Mouse (Mus musculus) CH12.LX (cell line): ENCODE measurements around the gene Ctdspl. TPM values are rescaled to one million over a fixed set of nuclear protein-coding genes. Genes with fewer than 3 reads are reported as not detected.

Source experiments
- DNase-seq: peaks from one replicate; pipeline ENCODE4 v3.0.0-alpha.2; 2013; ENCODE audit errors: extremely low read depth
- H3K27ac ChIP-seq: 2 replicates; pipeline ENCODE4 v1.5.1; 2012; ENCODE audit warnings: low read depth, mild to moderate bottlenecking, control low read depth, moderate library complexity; ENCODE audit not compliant: insufficient read depth
- H3K27me3 ChIP-seq: replicated peaks from 2 replicates; pipeline ENCODE3; 2012; ENCODE audit warnings: inconsistent platforms
- H3K36me3 ChIP-seq, 2 experiments: replicated peaks in 1 of 2; 2 replicates each; pipeline versions ENCODE3 to v1.6.1; 2012; ENCODE audit warnings: inconsistent platforms in 1 of 2, low read length in 1 of 2, mild to moderate bottlenecking in 1 of 2, mixed read lengths in 1 of 2, moderate library complexity in 1 of 2; ENCODE audit not compliant: control insufficient read depth in 1 of 2, insufficient read depth in 1 of 2
- H3K4me1 ChIP-seq, 2 experiments: 2 replicates each; pipeline ENCODE4 v1.6.1; 2012; ENCODE audit warnings: inconsistent platforms in 1 of 2, moderate library complexity in 1 of 2; ENCODE audit not compliant: insufficient read depth in 2 of 2, control insufficient read depth in 1 of 2
- H3K4me2 ChIP-seq: 2 replicates; pipeline ENCODE4 v1.6.1; 2012; ENCODE audit warnings: low read depth, mild to moderate bottlenecking, control low read depth; ENCODE audit not compliant: poor library complexity, insufficient read depth, severe bottlenecking
- H3K4me3 ChIP-seq, 3 experiments: fragments of 150-350 bp in 1 of 3; sonication (generic) in 1 of 3; replicated peaks in 1 of 3; 2 replicates each; pipeline versions ENCODE3 to v1.5.1; 2011 to 2012; ENCODE audit warnings: low read depth in 2 of 3, low read length in 2 of 3, mild to moderate bottlenecking in 2 of 3, moderate library complexity in 2 of 3, control low read depth in 1 of 3, improper control_type of control experiment in 1 of 3, inconsistent platforms in 1 of 3, mixed read lengths in 1 of 3; ENCODE audit not compliant: poor library complexity in 1 of 3
- H3K79me2 ChIP-seq: replicated peaks from 2 replicates; pipeline ENCODE4 v1.6.1; 2012; ENCODE audit warnings: mild to moderate bottlenecking, moderate library complexity; ENCODE audit not compliant: control insufficient read depth, poor library complexity, insufficient read depth, severe bottlenecking; ENCODE audit errors: extremely low read depth
- H3K9ac ChIP-seq: 2 replicates; pipeline ENCODE4 v1.6.1; 2012; ENCODE audit warnings: low read depth, mild to moderate bottlenecking, control low read depth, moderate library complexity; ENCODE audit not compliant: insufficient read depth
- H3K9me3 ChIP-seq: replicated peaks from 2 replicates; pipeline ENCODE3; 2012; ENCODE audit warnings: low read length, inconsistent platforms, mixed read lengths
- BHLHE40 ChIP-seq: IDR thresholded peaks from 2 replicates; pipeline ENCODE4 v1.6.1; 2011; ENCODE audit warnings: mild to moderate bottlenecking, low read depth, low read length, improper control_type of control experiment
- CHD2 ChIP-seq: IDR thresholded peaks from 2 replicates; pipeline ENCODE4 v1.6.1; 2011; ENCODE audit warnings: low read length, improper control_type of control experiment
- ELF1 ChIP-seq: IDR thresholded peaks from 2 replicates; pipeline ENCODE4 v1.6.1; 2014; ENCODE audit warnings: low read depth, mild to moderate bottlenecking, inconsistent platforms, low read length, improper control_type of control experiment
- EP300 ChIP-seq: IDR thresholded peaks from 2 replicates; pipeline ENCODE4 v1.6.1; 2011; ENCODE audit warnings: low read length, improper control_type of control experiment
- GABPA ChIP-seq: IDR thresholded peaks from 2 replicates; pipeline ENCODE4 v1.6.1; 2012; ENCODE audit warnings: low read depth, low read length, improper control_type of control experiment, inconsistent platforms; ENCODE audit not compliant: insufficient replicate concordance
- IRF4 ChIP-seq: IDR thresholded peaks from 2 replicates; pipeline ENCODE4 v1.6.1; 2014; ENCODE audit warnings: low read depth, mild to moderate bottlenecking, inconsistent platforms, low read length, improper control_type of control experiment
- JUND ChIP-seq: conservative IDR thresholded peaks from 2 replicates; pipeline ENCODE4 v1.6.1; 2011; ENCODE audit warnings: low read depth, low read length, improper control_type of control experiment
- KAT2A ChIP-seq: IDR thresholded peaks from 2 replicates; pipeline ENCODE4 v1.6.1; 2012; ENCODE audit warnings: low read length, improper control_type of control experiment, inconsistent platforms; ENCODE audit not compliant: insufficient replicate concordance
- MAFK ChIP-seq: IDR thresholded peaks from 2 replicates; pipeline ENCODE4 v1.6.1; 2011; ENCODE audit warnings: low read length, improper control_type of control experiment; ENCODE audit not compliant: insufficient replicate concordance
- MAZ ChIP-seq: IDR thresholded peaks from 2 replicates; pipeline ENCODE4 v1.6.1; 2012; ENCODE audit warnings: low read depth, mild to moderate bottlenecking, inconsistent platforms, low read length, improper control_type of control experiment, moderate library complexity
- MEF2A ChIP-seq: IDR thresholded peaks from 2 replicates; pipeline ENCODE4 v1.6.1; 2014; ENCODE audit warnings: low read depth, mild to moderate bottlenecking, inconsistent platforms, low read length, improper control_type of control experiment, borderline replicate concordance
- NELFE ChIP-seq: IDR thresholded peaks from 2 replicates; pipeline ENCODE4 v1.6.1; 2011; ENCODE audit warnings: low read depth, low read length, improper control_type of control experiment
- PAX5 ChIP-seq: IDR thresholded peaks from 2 replicates; pipeline ENCODE4 v1.6.1; 2012; ENCODE audit warnings: low read length, inconsistent platforms, mixed read lengths
- POLR2A ChIP-seq: IDR thresholded peaks from 2 replicates; pipeline ENCODE4 v1.6.1; 2011; ENCODE audit warnings: low read depth, mild to moderate bottlenecking, improper control_type of control experiment, low read length
- POLR2AphosphoS2 ChIP-seq: IDR thresholded peaks from 2 replicates; pipeline ENCODE4 v1.6.1; 2011; ENCODE audit warnings: low read depth, low read length, improper control_type of control experiment
- TCF12 ChIP-seq: IDR thresholded peaks from 2 replicates; pipeline ENCODE4 v1.6.1; 2014; ENCODE audit warnings: low read depth, mild to moderate bottlenecking, inconsistent platforms, low read length, improper control_type of control experiment
- UBTF ChIP-seq: IDR thresholded peaks from 2 replicates; pipeline ENCODE4 v1.6.1; 2012; ENCODE audit warnings: low read depth, mild to moderate bottlenecking, inconsistent platforms, low read length, improper control_type of control experiment, moderate library complexity
- USF1 ChIP-seq: IDR thresholded peaks from 2 replicates; pipeline ENCODE4 v1.6.1; 2014; ENCODE audit warnings: low read depth, mild to moderate bottlenecking, inconsistent platforms, low read length, improper control_type of control experiment
- dilution Hi-C: fragments of 300-500 bp; cut with MboI; formaldehyde crosslinking; loops from 2 replicates; pipeline ENCODE4 v1.14.3; 2020; ENCODE audit warnings: low sequenced_read_pairs; ENCODE audit not compliant: extremely low pct_unique_long_range_greater_than_20kb, extremely low pct_ligation_motif_present
- in situ Hi-C: fragments of 300-500 bp; cut with MboI; formaldehyde crosslinking; loops from 3 replicates; pipeline ENCODE4 v1.14.3; 2019; ENCODE audit warnings: low sequenced_read_pairs, low pct_ligation_motif_present, low pct_unique_long_range_greater_than_20kb, mixed read lengths
- polyA plus RNA-seq: library from polyadenylated mRNA; unstranded; fragments of >175 nt; gene quantifications from 2 replicates; pipeline ENCODE4 v1.2.1, GENCODE M21; 2012; ENCODE audit warnings: low read depth; ENCODE audit not compliant: insufficient read length
- total RNA-seq, 2 experiments: library from RNA; depleted of rRNA; stranded (reverse); fragments of 300-350 nt in 1 of 2; fragments of >200 nt in 1 of 2; gene quantifications; 2 replicates each; pipeline ENCODE4 v1.2.3; 2012 to 2014

The Ctdspl gene
- total and polyA plus RNA-seq, 3 experiments, result not detected

GRCm38 (mm10) chr9:118936071-118936470 lies 9.8 kb downstream of the Ctdspl start:
- no peaks in the 10 kb centered on the region for H3K9me3 ChIP-seq
- H3K4me2 ChIP-seq, result no peak overlapping the region
- in situ Hi-C loops (no loop called here), dilution Hi-C loops (no loop called here)
- H3K27ac ChIP-seq, result no peak overlapping the region
- H3K79me2 ChIP-seq, result no peaks in the 10 kb centered on the region
- H3K27me3 ChIP-seq, result peaks cover 25% of the 10 kb centered on the region
- no peaks in the 10 kb centered on the region for H3K36me3 ChIP-seq
- TF ChIP-seq POLR2AphosphoS2, result no peak
- no peak for TF ChIP-seq USF1
- no peak for TF ChIP-seq KAT2A
- no peak for TF ChIP-seq EP300
- TF ChIP-seq TCF12, result no peak
- no peak for TF ChIP-seq MEF2A
- TF ChIP-seq UBTF, result no peak
- no peak for TF ChIP-seq JUND
- no peak for TF ChIP-seq MAZ
- DNase-seq, result no peak
- H3K4me1 ChIP-seq, result no peaks in the 10 kb centered on the region
- H3K4me3 ChIP-seq, result no peak overlapping the region
- no peak overlapping the region for H3K9ac ChIP-seq

GRCm38 (mm10) chr9:118937515-118937914 lies 11.3 kb downstream of the Ctdspl start:
- no peak for TF ChIP-seq PAX5
- no peak for TF ChIP-seq POLR2A
- TF ChIP-seq ELF1, result no peak
- TF ChIP-seq BHLHE40, result no peak
- TF ChIP-seq IRF4, result no peak
- TF ChIP-seq CHD2, result no peak
- TF ChIP-seq KAT2A, result no peak
- TF ChIP-seq MAFK, result no peak
- TF ChIP-seq, all 38 proteins: peak for 0
- no peak overlapping the region for H3K4me2 ChIP-seq
- H3K36me3 ChIP-seq, result no peaks in the 10 kb centered on the region
- dilution Hi-C loops, result no loop called here
- H3K27me3 ChIP-seq, result peaks cover 17% of the 10 kb centered on the region
- in situ Hi-C loops, result no loop called here
- H3K4me1 ChIP-seq, result no peaks in the 10 kb centered on the region
- H3K4me3 ChIP-seq, result no peak overlapping the region
- H3K27ac ChIP-seq, result no peak overlapping the region
- no peaks in the 10 kb centered on the region for H3K9me3 ChIP-seq
- H3K79me2 ChIP-seq, result no peaks in the 10 kb centered on the region
- DNase-seq, result no peak
- no peak overlapping the region for H3K9ac ChIP-seq

- Histone ChIP-seq H3K79me2 (no peaks in the 10 kb centered on the region), H3K9ac (no peak overlapping the region), H3K4me1 (no peaks in the 10 kb centered on the region), H3K9me3 (no peaks in the 10 kb centered on the region), H3K27ac (no peak overlapping the region), H3K4me2 (no peak overlapping the region), H3K4me3 (no peak overlapping the region), H3K36me3 (no peaks in the 10 kb centered on the region)
- TF ChIP-seq GABPA (no peak), NELFE (no peak), MEF2A (no peak), TCF12 (no peak), IRF4 (no peak), BHLHE40 (no peak)
- TF ChIP-seq, all 38 proteins: peak for 0
- dilution Hi-C loops (no loop called here), in situ Hi-C loops (no loop called here)
- no peak for DNase-seq
- H3K27me3 ChIP-seq, result peaks cover 20% of the 10 kb centered on the region
Observed at GRCm38 (mm10) chr9:118939410-118939809, 13.2 kb downstream of the Ctdspl start.
